Mouse (Mus musculus): ENCODE measurements around the gene Amph.

- TF ChIP-seq POLR2A (IDR thresholded peaks at IDR 0.05; ENCODE audit: borderline replicate concordance, low read depth, low read length) (no peak), CTCF (IDR thresholded peaks at IDR 0.05; ENCODE audit: low read depth, low read length) (no peak)
Measured at GRCm38 (mm10) chr13:18956065-18956913, 8.3 kb downstream of the Amph start.

Data from bone marrow macrophage, adult 2 months (primary cell).